Mouse (Mus musculus): ENCODE measurements around the gene Trappc1. TPM values are rescaled to one million over a fixed set of nuclear protein-coding genes. Genes with fewer than 3 reads are reported as not detected.

Gene Trappc1
- polyA plus RNA-seq (2012), result 1.5 and 1.9 TPM in 2 replicates

- H3K4me3 ChIP-seq (replicated peaks), result peak within 1 kb of the TSS; percentile 77
- peaks cover 32% of the 10 kb centered on the region for H3K36me3 ChIP-seq (ENCODE audit: control insufficient read depth)
- H3K4me1 ChIP-seq (ENCODE audit: control insufficient read depth), result peaks cover 51% of the 10 kb centered on the region
- TF ChIP-seq GATA1 (IDR thresholded peaks at IDR 0.05; ENCODE audit: low read length), result no peak
- TF ChIP-seq TAL1 (IDR thresholded peaks at IDR 0.05; ENCODE audit: low read length), result no peak
- H3K9me3 ChIP-seq (ENCODE audit: control insufficient read depth, low read length), result no peaks in the 10 kb centered on the region
- H3K27me3 ChIP-seq (ENCODE audit: control insufficient read depth), result peaks cover 27% of the 10 kb centered on the region
Observed at GRCm38 (mm10) chr11:69323667-69324111, at the start of gene Trappc1, which contains the start of gene Cntrob. TSS of gene Trappc1 (plus strand) at chr11:69323980. TSS of gene Cntrob (minus strand) at chr11:69323775.

GRCm38 (mm10) chr11:69275650-69276049 lies 48.1 kb upstream of the Trappc1 start:
- Histone ChIP-seq H3K9me3 (ENCODE audit: control insufficient read depth, low read length) (no peaks in the 10 kb centered on the region), H3K36me3 (ENCODE audit: control insufficient read depth) (no peaks in the 10 kb centered on the region), H3K27me3 (ENCODE audit: control insufficient read depth) (peaks cover 11% of the 10 kb centered on the region), H3K4me3 (replicated peaks) (no peak overlapping the region), H3K4me1 (ENCODE audit: control insufficient read depth) (no peaks in the 10 kb centered on the region)
- TF ChIP-seq GATA1 (IDR thresholded peaks at IDR 0.05; ENCODE audit: low read length) (no peak), TAL1 (IDR thresholded peaks at IDR 0.05; ENCODE audit: low read length) (no peak)

GRCm38 (mm10) chr11:69276081-69276480 lies 47.7 kb upstream of the Trappc1 start:
- Histone ChIP-seq H3K9me3 (ENCODE audit: control insufficient read depth, low read length) (no peaks in the 10 kb centered on the region), H3K4me1 (ENCODE audit: control insufficient read depth) (no peaks in the 10 kb centered on the region), H3K4me3 (replicated peaks) (no peak overlapping the region), H3K36me3 (ENCODE audit: control insufficient read depth) (no peaks in the 10 kb centered on the region), H3K27me3 (ENCODE audit: control insufficient read depth) (peaks cover 10% of the 10 kb centered on the region)
- TF ChIP-seq GATA1 (IDR thresholded peaks at IDR 0.05; ENCODE audit: low read length) (no peak), TAL1 (IDR thresholded peaks at IDR 0.05; ENCODE audit: low read length) (no peak)

- Histone ChIP-seq H3K36me3 (ENCODE audit: control insufficient read depth) (no peaks in the 10 kb centered on the region), H3K4me3 (replicated peaks) (no peak overlapping the region), H3K4me1 (ENCODE audit: control insufficient read depth) (no peaks in the 10 kb centered on the region), H3K9me3 (ENCODE audit: control insufficient read depth, low read length) (no peaks in the 10 kb centered on the region), H3K27me3 (ENCODE audit: control insufficient read depth) (peaks cover 5% of the 10 kb centered on the region)
- no peak for TF ChIP-seq GATA1 (IDR thresholded peaks at IDR 0.05; ENCODE audit: low read length)
- no peak for TF ChIP-seq TAL1 (IDR thresholded peaks at IDR 0.05; ENCODE audit: low read length)
Observed at GRCm38 (mm10) chr11:69277267-69277666, 46.5 kb upstream of the Trappc1 start.

- no peaks in the 10 kb centered on the region for H3K4me1 ChIP-seq (ENCODE audit: control insufficient read depth)
- no peaks in the 10 kb centered on the region for H3K27me3 ChIP-seq (ENCODE audit: control insufficient read depth)
- TF ChIP-seq GATA1 (IDR thresholded peaks at IDR 0.05; ENCODE audit: low read length) (no peak), TAL1 (IDR thresholded peaks at IDR 0.05; ENCODE audit: low read length) (no peak)
- H3K9me3 ChIP-seq (ENCODE audit: control insufficient read depth, low read length), result no peaks in the 10 kb centered on the region
- no peaks in the 10 kb centered on the region for H3K36me3 ChIP-seq (ENCODE audit: control insufficient read depth)
- no peak overlapping the region for H3K4me3 ChIP-seq (replicated peaks)
Observed at GRCm38 (mm10) chr11:69291111-69291510, 32.7 kb upstream of the Trappc1 start.

GRCm38 (mm10) chr11:69295286-69295685 lies 28.5 kb upstream of the Trappc1 start:
- Histone ChIP-seq H3K36me3 (ENCODE audit: control insufficient read depth) (peaks cover 20% of the 10 kb centered on the region), H3K9me3 (ENCODE audit: control insufficient read depth, low read length) (no peaks in the 10 kb centered on the region), H3K4me1 (ENCODE audit: control insufficient read depth) (no peaks in the 10 kb centered on the region), H3K27me3 (ENCODE audit: control insufficient read depth) (no peaks in the 10 kb centered on the region), H3K4me3 (replicated peaks) (no peak overlapping the region)
- TF ChIP-seq TAL1 (IDR thresholded peaks at IDR 0.05; ENCODE audit: low read length), result no peak
- TF ChIP-seq GATA1 (IDR thresholded peaks at IDR 0.05; ENCODE audit: low read length), result no peak

GRCm38 (mm10) chr11:69297799-69298198 lies 26.0 kb upstream of the Trappc1 start:
- Histone ChIP-seq H3K27me3 (ENCODE audit: control insufficient read depth) (no peaks in the 10 kb centered on the region), H3K9me3 (ENCODE audit: control insufficient read depth, low read length) (no peaks in the 10 kb centered on the region), H3K4me3 (replicated peaks) (no peak overlapping the region), H3K4me1 (ENCODE audit: control insufficient read depth) (no peaks in the 10 kb centered on the region), H3K36me3 (ENCODE audit: control insufficient read depth) (peaks cover 37% of the 10 kb centered on the region)
- TF ChIP-seq GATA1 (IDR thresholded peaks at IDR 0.05; ENCODE audit: low read length) (no peak), TAL1 (IDR thresholded peaks at IDR 0.05; ENCODE audit: low read length) (no peak)

- Histone ChIP-seq H3K36me3 (ENCODE audit: control insufficient read depth) (peaks cover 41% of the 10 kb centered on the region), H3K4me1 (ENCODE audit: control insufficient read depth) (no peaks in the 10 kb centered on the region), H3K27me3 (ENCODE audit: control insufficient read depth) (no peaks in the 10 kb centered on the region), H3K9me3 (ENCODE audit: control insufficient read depth, low read length) (no peaks in the 10 kb centered on the region), H3K4me3 (replicated peaks) (no peak overlapping the region)
- TF ChIP-seq TAL1 (IDR thresholded peaks at IDR 0.05; ENCODE audit: low read length) (no peak), GATA1 (IDR thresholded peaks at IDR 0.05; ENCODE audit: low read length) (no peak)
Observed at GRCm38 (mm10) chr11:69298231-69298630, 25.5 kb upstream of the Trappc1 start.

GRCm38 (mm10) chr11:69302817-69303216 lies 21.0 kb upstream of the Trappc1 start:
- no peaks in the 10 kb centered on the region for H3K9me3 ChIP-seq (ENCODE audit: control insufficient read depth, low read length)
- H3K4me3 ChIP-seq (replicated peaks), result no peak overlapping the region
- H3K36me3 ChIP-seq (ENCODE audit: control insufficient read depth), result peaks cover 78% of the 10 kb centered on the region
- TF ChIP-seq TAL1 (IDR thresholded peaks at IDR 0.05; ENCODE audit: low read length) (no peak), GATA1 (IDR thresholded peaks at IDR 0.05; ENCODE audit: low read length) (no peak)
- H3K27me3 ChIP-seq (ENCODE audit: control insufficient read depth), result no peaks in the 10 kb centered on the region
- H3K4me1 ChIP-seq (ENCODE audit: control insufficient read depth), result peaks cover 7% of the 10 kb centered on the region

GRCm38 (mm10) chr11:69305291-69305690 lies 18.5 kb upstream of the Trappc1 start:
- Histone ChIP-seq H3K36me3 (ENCODE audit: control insufficient read depth) (peaks cover 85% of the 10 kb centered on the region), H3K9me3 (ENCODE audit: control insufficient read depth, low read length) (no peaks in the 10 kb centered on the region), H3K4me3 (replicated peaks) (no peak overlapping the region), H3K4me1 (ENCODE audit: control insufficient read depth) (peaks cover 7% of the 10 kb centered on the region), H3K27me3 (ENCODE audit: control insufficient read depth) (no peaks in the 10 kb centered on the region)
- TF ChIP-seq GATA1 (IDR thresholded peaks at IDR 0.05; ENCODE audit: low read length) (no peak), TAL1 (IDR thresholded peaks at IDR 0.05; ENCODE audit: low read length) (no peak)

All from erythroblast, embryonic 14.5 days (primary cell).